Mouse (Mus musculus): ENCODE results near the gene Bax. TPM values are rescaled to one million over a fixed set of nuclear protein-coding genes. Genes with fewer than 3 reads are reported as not detected.

The Bax gene
- polyA plus RNA-seq, 1 experiment = 196 TPM

DNA sequence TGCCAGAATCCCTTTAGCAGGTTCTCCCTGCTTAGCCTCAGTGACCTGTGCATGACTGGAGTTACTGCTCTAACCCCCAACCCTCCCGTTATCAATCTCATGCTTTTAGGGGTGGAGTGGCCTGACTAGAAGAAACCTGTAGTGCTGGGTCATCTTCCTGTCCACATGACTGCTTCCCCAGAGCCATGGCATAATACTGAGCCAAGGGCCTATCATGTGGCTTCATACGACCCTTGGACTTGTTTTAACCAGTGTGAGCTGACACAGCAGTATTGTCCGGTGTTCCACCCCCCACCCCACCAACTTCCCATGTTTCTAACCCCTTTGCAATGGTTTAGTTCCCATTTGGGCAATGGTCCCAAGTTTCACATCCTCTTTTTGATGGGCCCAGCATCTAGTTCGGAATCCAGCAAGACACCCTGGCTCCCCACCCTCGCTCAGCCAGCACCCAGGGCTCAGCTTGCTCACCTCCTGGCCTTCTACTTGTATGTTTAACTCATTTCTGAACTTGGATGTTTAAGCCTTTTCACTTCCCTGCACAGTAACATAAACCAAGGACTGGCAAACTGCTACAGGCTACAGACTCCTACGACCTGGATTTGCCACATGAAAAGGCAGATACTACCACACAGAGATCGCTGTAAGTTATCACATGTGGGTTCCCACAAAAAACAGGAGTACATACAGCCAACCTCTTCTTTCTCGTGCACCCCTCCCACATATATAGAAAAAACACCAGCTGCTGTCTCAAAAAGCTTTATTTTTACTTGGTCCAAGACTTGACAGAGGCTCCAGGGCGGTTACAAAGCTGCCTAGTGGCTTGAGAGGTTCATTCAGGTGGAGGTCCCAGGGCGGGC is 9.3 kb downstream of the Bax start:
- TF ChIP-seq CTCF (IDR thresholded peaks at IDR 0.05; ENCODE audit: low read depth, low read length) = no peak
- TF ChIP-seq POLR2A (IDR thresholded peaks at IDR 0.05; ENCODE audit: borderline replicate concordance, low read depth, low read length) = 0 out of 2 replicates have a peak, but pooled peaks have one; percentile 47
- H3K27ac ChIP-seq (ENCODE audit: insufficient read depth, low read depth, low read length) = peak overlapping the region; percentile 100
- peaks cover 15% of the 10 kb centered on the region for H3K4me1 ChIP-seq (ENCODE audit: control insufficient read depth, insufficient read depth, low read length)
- peak overlapping the region; percentile 94 for H3K4me3 ChIP-seq (ENCODE audit: insufficient read depth, low read length)

DNA sequence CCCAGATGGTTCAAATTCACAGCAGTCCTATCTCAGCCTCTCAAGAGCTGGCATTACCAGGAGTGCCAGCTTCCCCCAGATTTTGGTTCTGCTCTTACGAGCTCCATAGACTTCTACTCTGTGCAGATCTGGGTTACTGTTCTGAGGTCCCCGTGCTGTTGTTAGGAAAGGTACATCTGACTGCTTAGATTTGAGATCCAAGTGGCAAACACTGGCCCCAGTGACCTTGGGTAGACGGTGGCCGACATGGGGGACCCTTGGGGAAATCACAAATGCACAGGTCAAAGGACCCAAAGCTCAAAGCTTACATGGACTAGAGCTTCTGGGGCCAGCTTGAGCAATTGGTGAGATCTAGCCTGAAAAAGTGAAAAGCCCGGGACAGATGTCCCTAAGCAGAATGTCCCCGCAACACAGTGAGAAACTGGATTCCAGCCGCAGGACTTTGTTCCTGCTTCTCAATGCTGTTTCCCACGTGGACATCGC is 9.9 kb downstream of the Bax start:
- Histone ChIP-seq H3K4me3 (ENCODE audit: insufficient read depth, low read length) (peak overlapping the region; percentile 94), H3K4me1 (ENCODE audit: control insufficient read depth, insufficient read depth, low read length) (peaks cover 12% of the 10 kb centered on the region), H3K27ac (ENCODE audit: insufficient read depth, low read depth, low read length) (peak overlapping the region; percentile 100)
- no peak; the same call in 1 of the 2 replicates for TF ChIP-seq POLR2A (IDR thresholded peaks at IDR 0.05; ENCODE audit: borderline replicate concordance, low read depth, low read length)
- TF ChIP-seq CTCF (IDR thresholded peaks at IDR 0.05; ENCODE audit: low read depth, low read length) = no peak

DNA sequence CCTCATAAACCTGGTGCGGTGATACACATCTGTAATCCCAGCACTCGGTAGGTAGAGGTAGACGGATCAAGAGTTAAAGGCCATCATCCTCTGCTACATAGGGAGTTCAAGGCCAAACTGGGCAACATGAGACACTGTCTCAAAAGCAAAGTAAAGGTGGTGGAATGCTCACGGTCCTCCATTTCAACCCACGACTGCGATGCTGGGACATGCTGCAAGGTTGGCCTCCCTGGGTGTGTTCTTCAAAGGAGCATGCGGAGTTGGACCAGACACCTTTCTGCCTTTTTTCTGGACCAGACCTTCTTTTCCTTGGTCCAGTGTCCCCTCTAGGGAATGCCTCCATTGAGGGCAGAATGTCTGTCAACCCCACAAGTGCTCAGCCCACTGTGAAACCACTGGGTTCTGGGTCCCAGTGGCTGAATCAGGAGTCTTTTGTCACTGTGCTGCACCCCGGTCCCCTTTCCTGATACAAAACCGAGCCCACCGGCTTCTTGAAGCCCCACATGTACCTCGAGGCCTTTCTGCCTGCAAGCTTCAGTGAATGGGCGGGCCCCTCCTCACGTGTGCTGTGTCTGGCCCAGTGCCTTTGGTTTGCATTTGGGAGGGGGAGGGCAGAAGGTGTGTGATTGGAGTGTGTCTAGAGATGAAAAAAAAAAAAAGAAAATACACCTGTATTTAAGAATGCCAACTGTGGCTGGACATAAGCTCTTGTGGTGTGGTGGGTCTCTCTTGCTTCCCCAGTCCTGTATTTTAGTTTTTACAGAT is 10.6 kb downstream of the Bax start:
- Histone ChIP-seq H3K4me1 (ENCODE audit: control insufficient read depth, insufficient read depth, low read length) (peaks cover 8% of the 10 kb centered on the region), H3K4me3 (ENCODE audit: insufficient read depth, low read length) (peak overlapping the region; percentile 94), H3K27ac (ENCODE audit: insufficient read depth, low read depth, low read length) (peak overlapping the region; percentile 100)
- TF ChIP-seq POLR2A (IDR thresholded peaks at IDR 0.05; ENCODE audit: borderline replicate concordance, low read depth, low read length) (no peak), CTCF (IDR thresholded peaks at IDR 0.05; ENCODE audit: low read depth, low read length) (no peak)

DNA sequence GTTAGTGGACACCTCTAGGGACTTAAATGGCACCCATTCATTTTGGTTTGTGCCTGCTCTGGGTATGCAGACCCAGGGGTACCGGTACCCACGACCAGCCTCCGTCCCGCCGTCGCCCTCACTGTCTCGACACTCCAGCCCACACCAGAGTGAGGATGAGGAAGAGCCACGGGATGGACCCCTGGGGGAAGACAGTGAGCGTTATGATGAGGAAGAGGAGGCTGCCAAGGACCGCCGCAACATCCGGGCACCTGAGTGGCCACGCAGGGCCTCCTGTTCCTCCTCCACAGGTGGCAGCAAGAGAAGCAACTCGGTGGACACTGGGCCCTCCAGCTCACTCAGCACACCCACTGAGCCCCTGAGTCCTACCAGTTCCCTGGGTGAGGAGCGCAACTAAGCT is 11.7 kb downstream of the Bax start:
- H3K27ac ChIP-seq (ENCODE audit: insufficient read depth, low read depth, low read length) = no peak overlapping the region
- no peak overlapping the region for H3K4me3 ChIP-seq (ENCODE audit: insufficient read depth, low read length)
- no peak for TF ChIP-seq POLR2A (IDR thresholded peaks at IDR 0.05; ENCODE audit: borderline replicate concordance, low read depth, low read length)
- TF ChIP-seq CTCF (IDR thresholded peaks at IDR 0.05; ENCODE audit: low read depth, low read length) = no peak
- H3K4me1 ChIP-seq (ENCODE audit: control insufficient read depth, insufficient read depth, low read length) = no peaks in the 10 kb centered on the region

DNA sequence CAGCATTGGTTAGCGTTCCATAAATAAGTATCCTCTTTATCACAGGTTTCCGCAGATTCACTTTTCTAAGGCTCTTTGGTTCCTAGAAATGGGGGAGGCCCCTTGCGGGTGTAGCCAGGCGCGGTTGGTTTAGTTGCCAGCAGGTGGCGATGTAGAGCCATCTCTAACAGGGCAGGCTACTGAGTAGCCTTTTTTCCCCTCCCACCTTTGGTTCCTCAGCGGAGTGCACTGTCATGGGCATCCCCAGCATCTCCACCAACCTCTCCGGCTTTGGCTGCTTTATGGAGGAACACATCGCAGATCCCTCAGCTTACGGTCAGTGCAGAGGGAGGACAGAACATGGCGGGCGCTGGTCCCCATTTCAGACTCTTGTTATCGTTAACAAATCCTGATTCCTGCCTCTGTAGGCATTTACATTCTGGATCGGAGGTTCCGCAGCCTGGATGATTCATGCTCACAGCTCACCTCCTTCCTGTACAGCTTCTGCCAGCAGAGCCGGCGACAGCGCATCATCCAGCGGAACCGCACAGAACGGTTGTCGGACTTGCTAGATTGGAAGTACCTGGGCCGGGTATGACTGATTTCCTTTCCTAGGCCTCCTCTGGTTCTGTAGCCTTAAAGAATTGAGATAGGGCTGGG is 15.2 kb downstream of the Bax start:
- no peak overlapping the region for H3K27ac ChIP-seq (ENCODE audit: insufficient read depth, low read depth, low read length)
- no peaks in the 10 kb centered on the region for H3K4me1 ChIP-seq (ENCODE audit: control insufficient read depth, insufficient read depth, low read length)
- no peak overlapping the region for H3K4me3 ChIP-seq (ENCODE audit: insufficient read depth, low read length)
- TF ChIP-seq POLR2A (IDR thresholded peaks at IDR 0.05; ENCODE audit: borderline replicate concordance, low read depth, low read length) (no peak), CTCF (IDR thresholded peaks at IDR 0.05; ENCODE audit: low read depth, low read length) (peak; percentile 54)

DNA sequence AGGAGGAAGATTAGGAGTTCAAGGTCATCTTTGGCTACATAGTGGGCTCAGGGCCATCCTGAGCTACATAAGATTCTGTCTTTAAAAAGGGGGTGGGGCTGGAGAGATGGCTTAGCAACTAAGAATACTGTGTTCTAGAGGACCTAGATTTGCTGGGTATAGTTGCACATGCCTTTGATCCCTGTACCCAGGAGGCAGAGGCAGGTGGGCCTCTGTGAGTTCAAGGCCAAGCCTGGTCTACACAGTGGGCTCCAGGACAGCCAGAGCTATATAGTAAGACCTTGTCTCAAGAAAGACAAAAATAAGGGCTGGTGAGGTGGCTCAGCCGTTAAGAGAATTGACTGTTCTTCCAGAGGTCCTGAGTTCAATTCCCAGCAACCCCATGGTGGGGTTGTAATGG is 16.7 kb downstream of the Bax start:
- H3K27ac ChIP-seq (ENCODE audit: insufficient read depth, low read depth, low read length) = no peak overlapping the region
- no peaks in the 10 kb centered on the region for H3K4me1 ChIP-seq (ENCODE audit: control insufficient read depth, insufficient read depth, low read length)
- TF ChIP-seq CTCF (IDR thresholded peaks at IDR 0.05; ENCODE audit: low read depth, low read length) (no peak), POLR2A (IDR thresholded peaks at IDR 0.05; ENCODE audit: borderline replicate concordance, low read depth, low read length) (no peak)
- no peak overlapping the region for H3K4me3 ChIP-seq (ENCODE audit: insufficient read depth, low read length)

DNA sequence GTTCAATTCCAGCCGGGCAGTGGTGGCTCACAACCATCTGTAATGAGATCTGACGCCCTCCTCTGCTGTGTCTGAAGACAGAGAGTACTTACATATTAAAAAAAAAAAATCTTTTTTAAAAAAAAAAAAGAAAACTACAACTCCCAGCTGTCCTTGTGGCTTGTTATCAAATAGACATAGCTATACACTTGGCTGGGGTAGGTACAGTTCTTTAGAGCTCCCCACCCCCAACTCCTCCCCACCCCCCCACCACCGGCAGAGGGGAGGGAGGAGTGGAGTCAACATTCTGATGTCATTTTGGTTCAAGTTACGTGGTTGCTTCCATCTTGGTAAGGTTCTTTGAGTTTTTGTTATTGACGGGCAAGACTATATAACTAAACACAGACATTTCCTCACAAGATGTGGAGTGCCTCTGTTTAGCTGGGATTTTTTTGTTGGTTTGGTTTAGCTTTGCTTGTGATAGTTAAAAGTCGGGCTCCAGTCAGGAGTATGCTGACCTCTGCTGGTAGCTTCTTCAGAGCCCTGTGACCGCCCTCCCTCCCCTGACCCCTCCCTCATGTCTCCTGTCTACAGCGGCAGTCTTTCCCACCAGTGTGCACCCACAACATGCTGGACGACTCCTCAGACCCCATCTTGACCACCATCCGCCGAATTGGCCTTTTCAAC is 19.2 kb downstream of the Bax start:
- Histone ChIP-seq H3K27ac (ENCODE audit: insufficient read depth, low read depth, low read length) (no peak overlapping the region), H3K4me3 (ENCODE audit: insufficient read depth, low read length) (no peak overlapping the region), H3K4me1 (ENCODE audit: control insufficient read depth, insufficient read depth, low read length) (no peaks in the 10 kb centered on the region)
- peak; percentile 9; the same call in 1 of the 2 replicates for TF ChIP-seq CTCF (IDR thresholded peaks at IDR 0.05; ENCODE audit: low read depth, low read length)
- no peak for TF ChIP-seq POLR2A (IDR thresholded peaks at IDR 0.05; ENCODE audit: borderline replicate concordance, low read depth, low read length)

DNA sequence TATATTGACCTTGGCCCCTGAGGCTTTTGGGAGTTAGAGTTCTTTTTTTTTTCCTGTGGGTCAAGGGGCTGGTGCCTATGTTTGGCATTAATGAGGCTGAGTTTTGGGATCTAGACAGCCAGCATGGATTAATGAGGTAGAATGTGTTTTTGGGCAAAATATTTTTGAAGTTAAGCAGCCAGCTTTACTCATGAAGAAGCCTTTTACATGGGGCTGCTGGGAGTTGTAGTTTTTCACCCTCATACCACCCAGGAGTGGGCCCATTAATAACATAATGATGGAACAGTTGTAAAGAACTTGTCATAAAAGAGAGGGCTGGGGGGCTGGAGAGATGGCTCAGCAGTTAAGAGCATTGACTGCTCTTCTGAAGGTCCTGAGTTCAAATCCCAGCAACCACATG is 20.1 kb downstream of the Bax start:
- TF ChIP-seq POLR2A (IDR thresholded peaks at IDR 0.05; ENCODE audit: borderline replicate concordance, low read depth, low read length) = no peak
- no peak for TF ChIP-seq CTCF (IDR thresholded peaks at IDR 0.05; ENCODE audit: low read depth, low read length)
- H3K4me1 ChIP-seq (ENCODE audit: control insufficient read depth, insufficient read depth, low read length) = no peaks in the 10 kb centered on the region
- H3K27ac ChIP-seq (ENCODE audit: insufficient read depth, low read depth, low read length) = no peak overlapping the region
- H3K4me3 ChIP-seq (ENCODE audit: insufficient read depth, low read length) = no peak overlapping the region

Measured in bone marrow macrophage, adult 2 months (primary cell).